Mouse (Mus musculus): ENCODE measurements around the gene Fosl1.

- no peak for TF ChIP-seq POLR2A (IDR thresholded peaks at IDR 0.05; ENCODE audit: borderline replicate concordance, extremely low read depth, insufficient read depth, insufficient read length, poor library complexity, severe bottlenecking)
- no peak for TF ChIP-seq CTCF (IDR thresholded peaks at IDR 0.05; ENCODE audit: borderline replicate concordance, extremely low read depth, insufficient read depth, insufficient read length)
Measured at GRCm38 (mm10) chr19:5448354-5449150, 1.2 kb downstream of the Fosl1 start.

Measured in brain, embryonic 14.5 days (tissue).